Mouse (Mus musculus) myocyte (in vitro differentiated cells): ENCODE results near the gene Clec4e.

Experiments
- CEBPB ChIP-seq: IDR thresholded peaks from 2 replicates; pipeline ENCODE4 v1.6.1; 2011; ENCODE audit warnings: mild to moderate bottlenecking, moderate library complexity; ENCODE audit not compliant: poor library complexity, insufficient read depth, severe bottlenecking
- E2F4 ChIP-seq: IDR thresholded peaks from one replicate; pipeline ENCODE4 v1.6.1; 2011; ENCODE audit warnings: mild to moderate bottlenecking, control low read depth, moderate library complexity; ENCODE audit not compliant: insufficient read depth
- MAX ChIP-seq: IDR thresholded peaks from one replicate; pipeline ENCODE4 v1.6.1; 2011; ENCODE audit warnings: low read depth, mild to moderate bottlenecking, control low read depth
- MYOD1 ChIP-seq, 3 experiments: IDR thresholded peaks; one replicate each; pipeline ENCODE4 v1.6.1; 2011; ENCODE audit warnings: control low read depth in 2 of 3, low read depth in 2 of 3, mild to moderate bottlenecking in 2 of 3, moderate library complexity in 1 of 3; ENCODE audit not compliant: insufficient read length in 2 of 3, control insufficient read depth in 1 of 3
- MYOG ChIP-seq, 3 experiments: IDR thresholded peaks; one replicate each; pipeline ENCODE4 v1.6.1; 2011; ENCODE audit warnings: control low read depth in 2 of 3, low read depth in 2 of 3, mild to moderate bottlenecking in 2 of 3; ENCODE audit not compliant: insufficient read length in 2 of 3, control insufficient read depth in 1 of 3, insufficient read depth in 1 of 3
- POLR2A ChIP-seq: IDR thresholded peaks from one replicate; pipeline ENCODE4 v1.6.1; 2011; ENCODE audit warnings: low read depth, mild to moderate bottlenecking, control low read depth, moderate library complexity; ENCODE audit not compliant: insufficient read length
- POLR2AphosphoS2 ChIP-seq: IDR thresholded peaks from one replicate; pipeline ENCODE4 v1.6.1; 2011; ENCODE audit warnings: low read depth, control low read depth; ENCODE audit not compliant: insufficient read length
- REST ChIP-seq: IDR thresholded peaks from one replicate; pipeline ENCODE4 v1.6.1; 2011; ENCODE audit warnings: mild to moderate bottlenecking, control low read depth, moderate library complexity; ENCODE audit not compliant: insufficient read depth, insufficient read length
- SRF ChIP-seq: IDR thresholded peaks from one replicate; pipeline ENCODE4 v1.6.1; 2011; ENCODE audit warnings: low read depth; ENCODE audit not compliant: control insufficient read depth, insufficient read length
- TCF12 ChIP-seq: IDR thresholded peaks from one replicate; pipeline ENCODE4 v1.6.1; 2011; ENCODE audit warnings: mild to moderate bottlenecking, control low read depth; ENCODE audit not compliant: poor library complexity, insufficient read depth, severe bottlenecking
- TCF3 ChIP-seq: IDR thresholded peaks from one replicate; pipeline ENCODE4 v1.6.1; 2011; ENCODE audit warnings: low read depth, control low read depth; ENCODE audit not compliant: insufficient read length
- USF1 ChIP-seq: IDR thresholded peaks from one replicate; pipeline ENCODE4 v1.6.1; 2011; ENCODE audit warnings: low read depth, mild to moderate bottlenecking, control low read depth, moderate library complexity

DNA sequence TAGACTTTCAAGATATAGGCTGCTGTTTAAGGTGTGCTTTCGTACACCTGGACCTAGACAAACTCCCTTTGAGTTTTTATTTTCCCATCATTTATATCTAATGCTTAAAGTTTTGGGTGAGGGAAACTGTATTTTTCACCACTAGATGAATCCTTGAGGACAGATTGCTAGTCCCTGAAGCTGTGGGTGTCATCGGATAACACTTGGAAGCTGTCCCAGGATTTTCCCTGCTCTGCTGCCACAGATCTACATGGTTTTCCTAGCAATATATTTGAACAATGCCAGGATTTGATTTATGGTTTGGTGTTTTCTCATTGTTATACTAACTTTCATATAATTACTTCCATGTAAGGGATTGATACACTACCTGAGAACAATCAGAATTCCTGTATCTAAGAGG lies 10.2 kb downstream of the Clec4e start:
- no peak for TF ChIP-seq TCF12
- TF ChIP-seq REST: no peak
- TF ChIP-seq POLR2A: no peak
- no peak for TF ChIP-seq CEBPB
- TF ChIP-seq E2F4: no peak
- TF ChIP-seq POLR2AphosphoS2: no peak
- TF ChIP-seq MYOG (IDR thresholded peaks at IDR 0.05; ENCODE audit: control insufficient read depth in 1 of 3, insufficient read depth in 1 of 3, insufficient read length in 2 of 3, low read depth in 2 of 3): no peak
- TF ChIP-seq USF1: no peak
- no peak for TF ChIP-seq MYOD1 (IDR thresholded peaks at IDR 0.05; ENCODE audit: control insufficient read depth in 1 of 3, insufficient read length in 2 of 3, low read depth in 2 of 3)
- no peak for TF ChIP-seq TCF3
- TF ChIP-seq SRF: no peak
- no peak for TF ChIP-seq MAX
